ENCODE assay signal across 12 mouse cellular contexts in genomic region chr8:108819271-108819671, GRCm38 (mm10).
DNase-seq lines count a peak whose midpoint lies in the region; ATAC-seq and TF ChIP-seq lines count a peak whose summit lies in the region.
"Had no signal": no experiment of that assay in that cellular context is flagged by ENCODE, and none has a peak within 500 bp of the region (broad histone marks: within the 10 kb centered on the region; RNA-seq: fewer than 3 reads in every experiment).

No protein-coding gene starts in this region.

- TF ChIP-seq EP300 in heart, adult 2 months (IDR thresholded peaks at IDR 0.05; ENCODE audit: insufficient read depth, low read depth, low read length) = no peak

- H3K79me2 ChIP-seq in heart, adult 2 months (replicated peaks; ENCODE audit: control insufficient read depth, insufficient read depth, low read length) = no peaks in the 10 kb centered on the region

- no peaks in the 10 kb centered on the region for H3K9me3 ChIP-seq in heart, embryonic 13.5 days
- H3K9me3 ChIP-seq in midbrain, embryonic 10.5 days (replicated peaks) = no peaks in the 10 kb centered on the region
- no peaks in the 10 kb centered on the region for H3K9me3 ChIP-seq in midbrain, embryonic 16.5 days (replicated peaks; ENCODE audit: control insufficient read depth, low read length, poor library complexity, severe bottlenecking)
- H3K9me3 ChIP-seq in intestine, embryonic 16.5 days (ENCODE audit: control insufficient read depth, low read length) = no peaks in the 10 kb centered on the region
- no peaks in the 10 kb centered on the region for H3K9me3 ChIP-seq in stomach, embryonic 16.5 days (replicated peaks; ENCODE audit: control insufficient read depth, low read length)
- H3K9me3 ChIP-seq: heart, embryonic 15.5 days; limb, embryonic 13.5 days had no signal

- TF ChIP-seq CTCF in heart, adult 2 months (IDR thresholded peaks at IDR 0.05) = no peak

- H3K4me1 ChIP-seq in heart, embryonic 13.5 days = peaks cover 38% of the 10 kb centered on the region
- H3K4me1 ChIP-seq in heart, adult 2 months (ENCODE audit: control insufficient read depth, insufficient read depth, low read length) = peaks cover 1% of the 10 kb centered on the region; the same call in 1 of the 2 replicates
- H3K4me1 ChIP-seq in midbrain, embryonic 10.5 days = peaks cover 50% of the 10 kb centered on the region
- peaks cover 40% of the 10 kb centered on the region for H3K4me1 ChIP-seq in midbrain, embryonic 16.5 days (ENCODE audit: control insufficient read depth, insufficient read depth, low read length)
- peaks cover 47% of the 10 kb centered on the region for H3K4me1 ChIP-seq in intestine, embryonic 16.5 days (ENCODE audit: control insufficient read depth, insufficient read depth, low read length)
- H3K4me1 ChIP-seq in stomach, embryonic 16.5 days (ENCODE audit: control insufficient read depth, insufficient read depth, low read length) = peaks cover 46% of the 10 kb centered on the region

- no peak for ATAC-seq in heart, embryonic 13.5 days (ENCODE audit: extremely low read depth, insufficient number of reproducible peaks, low FRiP score, low TSS enrichment)
- no peak for ATAC-seq in midbrain, embryonic 16.5 days
- ATAC-seq in intestine, embryonic 16.5 days = no peak
- ATAC-seq in stomach, embryonic 16.5 days (ENCODE audit: insufficient read depth, low FRiP score) = no peak
- ATAC-seq: activated CD4-positive, CD25-positive, alpha-beta regulatory T cell, adult 4 months had no signal

- intact Hi-C loops in heart, adult 2 months (cut with DNase I) = no loop called here

- H3K27me3 ChIP-seq in heart, embryonic 13.5 days (replicated peaks) = no peaks in the 10 kb centered on the region
- no peaks in the 10 kb centered on the region for H3K27me3 ChIP-seq in heart, adult 2 months (ENCODE audit: control insufficient read depth, insufficient read depth, low read length)
- no peaks in the 10 kb centered on the region for H3K27me3 ChIP-seq in midbrain, embryonic 10.5 days (ENCODE audit: low read depth, poor library complexity, severe bottlenecking)
- no peaks in the 10 kb centered on the region for H3K27me3 ChIP-seq in midbrain, embryonic 16.5 days (ENCODE audit: control insufficient read depth, insufficient read depth, low read depth, low read length)
- H3K27me3 ChIP-seq in intestine, embryonic 16.5 days (replicated peaks; ENCODE audit: control insufficient read depth, insufficient read depth, low read length) = no peaks in the 10 kb centered on the region
- no peaks in the 10 kb centered on the region for H3K27me3 ChIP-seq in stomach, embryonic 16.5 days (ENCODE audit: control insufficient read depth, insufficient read depth, low read length)
- H3K27me3 ChIP-seq: heart, embryonic 15.5 days; limb, embryonic 13.5 days had no signal

- no peak overlapping the region for H3K27ac ChIP-seq in heart, embryonic 13.5 days (replicated peaks)
- no peak overlapping the region for H3K27ac ChIP-seq in heart, adult 2 months
- peak overlapping the region; percentile 70 for H3K27ac ChIP-seq in midbrain, embryonic 10.5 days (replicated peaks)
- H3K27ac ChIP-seq in midbrain, embryonic 16.5 days (ENCODE audit: low read length) = no peak overlapping the region
- H3K27ac ChIP-seq in intestine, embryonic 16.5 days (ENCODE audit: low read length) = peak overlapping the region; percentile 20; the same call in 1 of the 2 replicates
- H3K27ac ChIP-seq in stomach, embryonic 16.5 days (ENCODE audit: low read length) = peak overlapping the region; percentile 1
- H3K27ac ChIP-seq: heart, embryonic 15.5 days; limb, embryonic 13.5 days had no signal

- no peak for TF ChIP-seq POLR2A in heart, adult 2 months (IDR thresholded peaks at IDR 0.05; ENCODE audit: insufficient read depth, low read depth, low read length)

- H3K4me3 ChIP-seq in heart, embryonic 13.5 days = no peak overlapping the region
- no peak overlapping the region for H3K4me3 ChIP-seq in heart, adult 2 months
- no peak overlapping the region for H3K4me3 ChIP-seq in midbrain, embryonic 10.5 days
- H3K4me3 ChIP-seq in midbrain, embryonic 16.5 days (ENCODE audit: low read depth, low read length) = no peak overlapping the region
- H3K4me3 ChIP-seq in intestine, embryonic 16.5 days (ENCODE audit: low read length) = no peak overlapping the region
- H3K4me3 ChIP-seq in stomach, embryonic 16.5 days (replicated peaks; ENCODE audit: low read length) = no peak overlapping the region
- H3K4me3 ChIP-seq: heart, embryonic 15.5 days; limb, embryonic 13.5 days had no signal

- 0 out of 2 replicates have a peak, but pooled peaks cover 4% of the 10 kb centered on the region for H3K36me3 ChIP-seq in heart, embryonic 13.5 days
- H3K36me3 ChIP-seq in heart, adult 2 months (ENCODE audit: control insufficient read depth, insufficient read depth, low read length) = no peaks in the 10 kb centered on the region
- peaks cover 41% of the 10 kb centered on the region for H3K36me3 ChIP-seq in midbrain, embryonic 10.5 days
- no peaks in the 10 kb centered on the region for H3K36me3 ChIP-seq in midbrain, embryonic 16.5 days (ENCODE audit: control insufficient read depth, insufficient read depth, low read length)
- H3K36me3 ChIP-seq in intestine, embryonic 16.5 days (ENCODE audit: control insufficient read depth, insufficient read depth, low read length) = no peaks in the 10 kb centered on the region
- H3K36me3 ChIP-seq in stomach, embryonic 16.5 days (ENCODE audit: control insufficient read depth, insufficient read depth, low read length) = no peaks in the 10 kb centered on the region
- H3K36me3 ChIP-seq: heart, embryonic 15.5 days had no signal

- peak overlapping the region; percentile 67; the same call in 1 of the 2 replicates for H3K4me2 ChIP-seq in heart, embryonic 13.5 days
- no peak overlapping the region for H3K4me2 ChIP-seq in midbrain, embryonic 16.5 days (ENCODE audit: low read length)
- no peak overlapping the region for H3K4me2 ChIP-seq in intestine, embryonic 16.5 days (ENCODE audit: low read depth, low read length)
- no peak overlapping the region for H3K4me2 ChIP-seq in stomach, embryonic 16.5 days (ENCODE audit: low read depth, low read length)

- no peak for DNase-seq in heart, adult 2 months
- DNase-seq in midbrain, embryonic 10.5 days (ENCODE audit: low spot score) = peak; percentile 65
- DNase-seq in gastrocnemius, postnatal 10 days = no peak
- no peak for DNase-seq in ovary, adult 18-20 months (ENCODE audit: low spot score)
- DNase-seq: right cerebral cortex, adult 18-20 months had no signal

- H3K9ac ChIP-seq in heart, embryonic 13.5 days = no peak overlapping the region
- no peak overlapping the region for H3K9ac ChIP-seq in heart, adult 2 months (ENCODE audit: low read depth, low read length)
- no peak overlapping the region for H3K9ac ChIP-seq in midbrain, embryonic 16.5 days (ENCODE audit: low read depth, low read length)
- peak overlapping the region; percentile 37; the same call in 1 of the 2 replicates for H3K9ac ChIP-seq in intestine, embryonic 16.5 days (ENCODE audit: low read depth, low read length)
- no peak overlapping the region for H3K9ac ChIP-seq in stomach, embryonic 16.5 days (ENCODE audit: low read length)
- H3K9ac ChIP-seq: heart, embryonic 15.5 days; limb, embryonic 13.5 days had no signal

- WGBS in heart, embryonic 13.5 days = 35% methylated on average over 8 of the region's 8 CpGs
- 78% methylated on average over 8 of the region's 8 CpGs for WGBS in heart, adult 2 months
- 6% methylated on average over 8 of the region's 8 CpGs for WGBS in midbrain, embryonic 10.5 days
- 16% methylated on average over 8 of the region's 8 CpGs for WGBS in midbrain, embryonic 16.5 days
- WGBS in intestine, embryonic 16.5 days = 33% methylated on average over 8 of the region's 8 CpGs
- WGBS in stomach, embryonic 16.5 days = 34% methylated on average over 8 of the region's 8 CpGs

Comparison
In these comparisons a context has a peak if more than half of its experiments do, and no peak if none do; other contexts are left out.
1. H3K27ac ChIP-seq: peak in midbrain, embryonic 10.5 days (single experiment), intestine, embryonic 16.5 days (single experiment) and stomach, embryonic 16.5 days (single experiment); none in heart, embryonic 13.5 days (single experiment), heart, adult 2 months (single experiment) and midbrain, embryonic 16.5 days (single experiment).